Mouse (Mus musculus) left cerebral cortex, postnatal 14 days (tissue): ENCODE data around the gene Gpc4. TPM values are rescaled to one million over a fixed set of nuclear protein-coding genes. Genes with fewer than 3 reads are reported as not detected.

Experiments used
- DNase-seq, 2 experiments: peaks; one replicate each; pipeline ENCODE4 v3.0.0; 2021 to 2022; ENCODE audit warnings: low spot score in 2 of 2, mixed read lengths in 1 of 2
- intact Hi-C: fragments of 180-260 bp; cut with DNase I; formaldehyde crosslinking; loops from one replicate; pipeline ENCODE4 v1.15.1; 2025
- long read RNA-seq, 2 experiments: library from polyadenylated mRNA; stranded (forward); transcript quantifications; one replicate each; pipeline ENCODE4 v2.0.0; 2021
- total RNA-seq, 2 experiments: library from RNA; stranded (reverse); gene quantifications; 2 replicates each; pipeline ENCODE4 v1.2.3; 2021

The Gpc4 gene
- 10 to 100 TPM; 22.4 to 24.1 TPM for total RNA-seq
- long read RNA-seq, experiment 1, transcript Gpc4-201 (9 exons, 2,651 nt): major isoform, 17 of 17 reads
- long read RNA-seq, experiment 1, partial matches to known transcripts: 0 of 17 reads
- long read RNA-seq, experiment 1, other reads (novel, unspliced or antisense): 0 of 17 reads
- long read RNA-seq, experiment 2, transcript Gpc4-201 (9 exons, 2,651 nt): major isoform, 10 of 12 reads
- long read RNA-seq, experiment 2, partial matches to known transcripts: 1 of 12 reads
- long read RNA-seq, experiment 2, other reads (novel, unspliced or antisense): 1 of 12 reads

DNA sequence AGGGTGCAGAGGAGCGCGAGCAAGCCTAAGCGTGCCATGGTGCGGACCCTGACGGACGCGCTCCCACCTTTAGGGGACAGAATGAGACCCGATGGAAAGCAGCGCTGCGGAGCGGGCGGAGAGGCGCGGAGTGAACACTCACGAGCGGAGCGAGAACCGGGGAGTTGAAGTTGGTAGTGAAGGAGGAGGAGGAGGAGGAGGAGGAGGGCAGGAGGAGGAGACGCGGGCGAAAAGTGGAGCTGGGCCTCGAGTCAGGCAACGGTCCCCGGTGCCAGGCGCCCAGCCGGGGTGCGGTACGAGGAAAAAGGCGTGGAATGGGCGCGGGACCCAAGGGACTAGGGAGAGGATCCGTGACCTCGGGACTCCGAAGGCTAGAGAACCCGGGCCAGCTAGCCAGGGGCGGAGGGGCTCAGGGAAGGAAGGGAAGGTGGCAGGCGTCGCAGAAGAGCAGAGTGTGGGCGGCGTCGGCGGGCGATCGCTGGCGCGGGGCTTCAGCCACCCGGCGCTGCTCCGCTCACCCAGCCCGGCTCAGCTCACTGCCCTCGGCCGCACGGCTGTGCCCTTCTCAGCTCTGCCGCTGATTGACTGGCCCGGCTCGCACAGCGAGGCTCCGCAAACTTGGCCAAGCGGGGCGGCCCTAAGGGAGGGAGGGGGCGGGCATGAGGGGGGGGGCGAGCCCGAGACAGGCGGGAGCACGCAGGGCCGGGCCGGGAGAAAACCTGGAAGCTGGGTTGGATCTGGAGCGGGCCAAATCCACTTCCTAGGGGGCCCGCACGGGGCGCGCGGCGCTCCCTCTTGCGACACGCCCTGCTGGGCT is at the start of gene Gpc4:
Gene Gpc4 (minus strand): TSS at position 515 of the 817 bp plus-strand sequence.
- peak; percentile 53 to 58 for DNase-seq
- intact Hi-C loops: loop anchor here (10.0 kb wide), 1 partner anchor 200 kb away; no protein-coding TSS in a partner anchor

DNA sequence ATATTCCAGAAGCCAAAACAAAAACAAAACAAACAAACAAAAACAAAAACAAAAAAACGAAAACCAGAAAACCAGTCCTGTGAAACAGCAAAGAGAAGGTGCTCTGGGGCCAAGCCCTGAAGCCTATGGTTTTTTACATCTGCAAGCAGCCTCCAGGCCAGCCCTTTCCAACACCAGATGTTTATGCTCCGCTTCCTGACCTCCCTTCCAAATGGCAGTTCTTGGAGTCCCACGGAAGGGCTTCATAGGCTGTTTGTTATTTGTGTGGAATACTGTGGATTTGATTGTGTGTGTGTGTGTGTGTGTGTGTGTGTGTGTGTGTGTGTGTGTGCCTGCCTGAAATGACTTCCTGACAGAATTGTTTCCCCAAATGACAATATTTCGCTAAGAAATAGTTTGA is 47.8 kb upstream of the Gpc4 start:
- intact Hi-C loops: no loop called here
- no peak for DNase-seq

DNA sequence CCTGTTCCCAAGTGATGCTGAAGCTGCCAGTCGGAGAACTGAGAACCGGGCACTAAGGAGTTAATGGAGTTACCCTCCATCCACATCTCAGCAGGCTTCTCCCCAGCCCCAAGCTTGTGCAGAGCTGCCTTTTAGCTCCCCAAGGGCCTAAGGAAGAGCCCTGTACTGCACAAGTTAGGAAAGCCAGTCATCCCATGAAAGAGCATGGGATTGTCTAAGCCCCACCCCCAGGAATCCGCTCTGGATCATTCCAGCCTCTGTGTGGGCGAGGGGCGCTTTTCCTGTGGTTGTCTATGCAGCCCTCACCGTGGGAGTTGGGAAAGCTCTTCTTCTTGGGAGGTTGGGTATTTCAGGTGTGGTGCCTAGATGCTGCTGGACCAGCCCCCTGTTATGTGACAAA is 34.8 kb upstream of the Gpc4 start:
- DNase-seq: no peak
- intact Hi-C loops: no loop called here

DNA sequence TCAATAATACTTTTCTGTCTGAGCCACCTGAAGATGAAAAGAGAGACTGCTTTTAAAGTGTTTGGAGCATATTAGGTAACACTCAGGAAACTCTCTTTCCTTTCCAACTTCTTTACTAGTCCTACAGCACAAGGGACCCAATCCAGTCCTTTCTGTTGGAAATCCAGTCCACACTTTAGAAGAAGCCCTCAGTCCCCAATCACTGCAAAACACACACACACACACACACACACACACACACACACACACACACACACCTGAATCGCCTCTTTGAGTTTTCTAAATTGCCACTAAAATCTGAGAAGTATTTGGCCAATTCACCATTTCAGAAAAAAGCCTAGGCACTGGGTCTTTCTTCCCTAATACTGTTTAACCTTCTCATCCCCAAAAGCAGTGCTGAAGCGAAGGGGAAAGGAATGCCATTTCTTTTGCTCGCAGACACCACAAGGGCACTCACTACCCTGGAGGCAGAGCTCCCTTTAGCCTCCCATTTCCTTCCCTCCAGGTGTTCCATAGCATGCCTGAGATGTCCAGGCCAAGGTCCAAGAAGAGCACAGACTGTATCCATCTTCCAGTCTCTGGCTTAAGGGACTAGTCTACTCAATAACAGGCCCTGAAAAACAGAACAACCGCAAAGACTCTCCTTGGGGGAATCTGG is 28.4 kb upstream of the Gpc4 start:
- intact Hi-C loops: no loop called here
- DNase-seq: peak in 1 of 2 experiments; percentile 10

DNA sequence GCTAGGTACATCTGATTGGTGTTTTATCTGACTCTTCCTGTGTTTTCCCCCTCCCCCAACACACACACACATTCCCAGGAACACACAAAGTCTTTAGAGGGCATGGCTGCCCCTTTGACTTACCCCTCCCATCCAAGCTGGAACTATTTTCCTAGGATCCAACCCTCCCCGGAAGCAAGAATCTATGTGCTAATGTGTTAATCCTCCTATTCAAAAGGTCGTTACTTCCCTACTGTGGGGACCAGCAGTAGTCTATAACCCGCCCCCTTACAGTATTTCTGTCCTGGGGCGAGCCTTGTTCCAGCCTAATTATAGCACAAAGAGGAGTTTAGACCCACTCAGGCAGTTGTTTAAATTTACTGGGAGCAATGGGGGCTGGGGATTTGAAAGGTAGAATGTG is 24.0 kb upstream of the Gpc4 start:
- intact Hi-C loops: loop anchor here (10.0 kb wide), 1 partner anchor 116 kb away; no protein-coding TSS in a partner anchor
- DNase-seq: no peak

- intact Hi-C loops: loop anchor here (10.0 kb wide), 1 partner anchor 121 kb away; no protein-coding TSS in a partner anchor
- DNase-seq: no peak
These were observed 18.7 kb upstream of the Gpc4 start for GRCm38 (mm10) chrX:52183551-52184442.

GRCm38 (mm10) chrX:52181401-52181800 is 16.3 kb upstream of the Gpc4 start:
- peak; percentile 21 to 52 for DNase-seq
- intact Hi-C loops: loop anchor here (1.0 to 10.0 kb wide), 2 partner anchors 10 to 123 kb away; no protein-coding TSS in a partner anchor

DNA sequence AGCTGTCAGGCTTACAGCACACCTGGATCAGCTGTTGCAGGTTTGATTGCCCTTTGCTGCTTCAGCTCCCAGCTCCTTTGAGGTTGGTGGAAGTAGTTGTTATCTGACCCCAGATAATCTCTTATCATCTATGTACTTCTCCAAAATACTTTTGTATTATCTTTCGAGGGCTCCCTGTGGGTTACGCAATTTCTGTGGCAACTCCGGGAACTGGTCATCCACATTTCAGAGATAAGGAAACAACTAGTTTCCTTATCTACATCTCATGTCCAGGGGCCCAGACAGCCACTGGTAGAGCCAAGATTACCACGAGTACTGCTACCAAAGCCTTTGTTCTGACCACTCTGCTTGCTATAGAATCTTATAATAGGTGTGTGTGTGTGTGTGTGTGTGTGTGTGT is 12.0 kb upstream of the Gpc4 start:
- intact Hi-C loops: no loop called here
- no peak for DNase-seq

DNA sequence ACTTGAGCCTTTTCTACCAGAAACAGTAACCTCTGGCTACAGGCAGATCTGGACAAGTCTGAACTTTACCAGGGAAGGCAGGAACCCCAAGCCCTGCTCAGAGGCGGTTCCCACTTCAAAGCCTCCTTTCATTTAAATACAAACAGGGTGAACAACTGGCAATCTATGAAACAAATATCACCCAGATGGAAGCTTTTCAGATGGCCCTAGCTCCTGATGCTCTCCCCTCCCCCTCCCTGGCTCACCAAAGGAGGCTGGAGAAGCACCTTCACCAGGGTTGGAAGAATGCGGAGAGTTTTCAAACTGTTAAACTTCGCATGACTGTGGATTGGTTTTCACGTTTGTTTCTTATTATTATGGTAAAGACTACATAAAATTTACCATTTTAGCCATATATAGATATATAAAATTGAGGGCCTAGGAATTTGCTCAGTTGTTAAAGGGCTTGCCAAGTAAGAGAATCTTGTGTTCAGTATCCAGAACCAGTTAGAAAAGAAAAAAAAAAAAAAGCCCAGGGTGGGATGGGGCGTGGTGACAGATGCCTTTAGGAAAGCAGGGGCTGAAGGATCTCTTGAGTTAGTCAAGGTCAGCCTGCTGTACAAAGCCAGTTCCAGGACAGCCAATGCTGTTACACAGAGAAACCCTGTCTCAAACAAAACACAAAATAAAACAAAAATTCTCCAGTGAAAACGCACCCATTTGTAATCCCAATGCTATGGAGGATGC is 2.6 kb upstream of the Gpc4 start:
- intact Hi-C loops: loop anchor here (10.0 kb wide), 1 partner anchor 197 kb away; no protein-coding TSS in a partner anchor
- no peak for DNase-seq

GRCm38 (mm10) chrX:52165555-52165938 is 495 bp upstream of the Gpc4 start:
- DNase-seq: no peak
- intact Hi-C loops: loop anchor here (10.0 kb wide), 1 partner anchor 199 kb away; no protein-coding TSS in a partner anchor

DNA sequence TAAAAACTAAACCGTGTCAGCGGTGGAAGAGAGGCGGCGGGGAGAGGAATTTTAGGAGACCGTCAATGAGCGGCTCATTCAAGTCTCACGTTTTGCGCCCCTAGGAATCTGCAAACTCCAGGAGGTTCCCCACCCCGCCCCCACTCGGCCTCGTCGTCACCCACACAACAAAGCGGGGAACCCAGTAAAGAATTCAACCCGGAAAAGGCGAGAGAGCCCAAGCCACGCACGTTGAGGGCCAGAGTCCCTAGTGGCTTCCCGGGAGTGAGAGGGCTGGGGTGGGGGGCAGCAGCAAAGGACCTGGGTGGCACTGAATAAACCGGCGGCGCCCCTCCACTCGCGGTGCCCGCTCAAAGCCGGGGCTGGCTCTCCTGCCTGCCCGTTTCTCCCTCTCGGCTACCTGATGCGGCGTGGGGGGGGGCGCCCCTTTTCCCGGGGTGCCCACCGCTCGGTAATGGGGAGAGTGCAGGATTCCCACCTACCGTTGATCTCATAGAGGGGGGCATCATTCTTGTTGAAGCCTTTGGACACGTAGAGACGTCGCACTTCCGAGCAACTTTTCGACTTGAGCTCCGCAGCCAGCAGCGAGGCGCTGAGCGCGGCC is 816 bp downstream of the Gpc4 start:
- DNase-seq: no peak
- intact Hi-C loops: loop anchor here (10.0 kb wide), 1 partner anchor 201 kb away; no protein-coding TSS in a partner anchor

GRCm38 (mm10) chrX:52163418-52164133 is 1.5 kb downstream of the Gpc4 start:
- DNase-seq: no peak
- intact Hi-C loops: loop anchor here (10.0 kb wide), 1 partner anchor 201 kb away; no protein-coding TSS in a partner anchor

GRCm38 (mm10) chrX:52162756-52163155 is 2.3 kb downstream of the Gpc4 start:
- DNase-seq: no peak
- intact Hi-C loops: loop anchor here (10.0 kb wide), 1 partner anchor 202 kb away; no protein-coding TSS in a partner anchor

- no peak for DNase-seq
- intact Hi-C loops: loop anchor here (10.0 kb wide), 1 partner anchor 203 kb away; no protein-coding TSS in a partner anchor
These were observed 2.8 kb downstream of the Gpc4 start for GRCm38 (mm10) chrX:52162206-52162605.

DNA sequence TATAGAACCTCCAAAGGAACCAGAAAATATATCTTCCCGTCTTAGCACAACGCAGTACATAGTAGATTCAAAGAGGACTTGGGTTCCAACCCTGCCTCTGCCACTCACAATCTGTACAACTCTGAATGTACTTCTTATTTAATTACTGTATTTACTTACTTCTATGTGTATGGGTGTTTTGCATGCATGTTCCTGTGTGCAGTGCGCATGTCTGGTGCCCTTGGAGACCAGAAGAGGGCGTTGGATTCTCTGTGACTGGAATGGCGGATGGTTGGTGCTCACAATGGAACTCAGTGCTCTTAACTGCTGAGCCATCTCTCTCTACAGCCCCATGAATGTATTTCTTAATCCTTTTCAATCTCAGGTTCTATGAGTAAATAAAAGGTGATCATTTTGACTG is 5.4 kb downstream of the Gpc4 start:
- intact Hi-C loops: loop anchor here (10.0 kb wide), 1 partner anchor 205 kb away; no protein-coding TSS in a partner anchor

GRCm38 (mm10) chrX:52155408-52155953 is 9.6 kb downstream of the Gpc4 start:
- no peak for DNase-seq
- intact Hi-C loops: no loop called here

More for the DNA sequence above, 5.4 kb downstream of the Gpc4 start:
- no peak for DNase-seq

- intact Hi-C loops: no loop called here
- no peak for DNase-seq
These were observed 10.2 kb downstream of the Gpc4 start for GRCm38 (mm10) chrX:52154821-52155220.
